Mouse (Mus musculus): ENCODE results near the gene Cyba. TPM values are rescaled to one million over a fixed set of nuclear protein-coding genes. Genes with fewer than 3 reads are reported as not detected.

The Cyba gene
- polyA plus RNA-seq, 1 experiment from 2014 or later, result 62.2 TPM

DNA sequence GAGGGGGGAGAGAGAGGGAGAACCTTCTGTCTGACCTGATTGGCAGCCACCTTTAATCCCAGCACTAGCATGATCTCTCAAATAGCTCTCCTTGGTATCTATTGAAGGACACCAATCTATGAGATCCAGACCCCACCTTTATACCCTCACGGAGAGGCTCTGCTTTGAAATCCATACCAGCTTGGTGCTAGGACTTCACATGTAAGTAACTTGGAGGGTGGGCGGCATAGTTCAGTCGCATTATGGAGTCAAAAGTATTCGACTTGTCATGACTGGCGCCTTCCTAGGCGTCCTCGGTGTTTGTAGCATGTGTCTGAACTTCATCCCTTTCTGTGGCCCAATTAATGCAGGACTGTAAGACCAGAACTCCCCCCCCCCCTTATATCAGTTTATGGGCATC is 57.4 kb downstream of the Cyba start:
- Histone ChIP-seq H3K4me3 (ENCODE audit: low read depth, low read length) (no peak overlapping the region), H3K27ac (replicated peaks; ENCODE audit: low read depth, low read length) (no peak overlapping the region), H3K27me3 (ENCODE audit: control insufficient read depth, insufficient read depth, low read length) (no peaks in the 10 kb centered on the region), H3K9ac (replicated peaks; ENCODE audit: low read length) (no peak overlapping the region), H3K9me3 (replicated peaks; ENCODE audit: control insufficient read depth, low read length) (no peaks in the 10 kb centered on the region), H3K4me2 (ENCODE audit: low read depth, low read length) (no peak overlapping the region), H3K4me1 (ENCODE audit: control insufficient read depth, insufficient read depth, low read length) (0 out of 2 replicates have a peak, but pooled peaks cover 2% of the 10 kb centered on the region), H3K36me3 (replicated peaks; ENCODE audit: control insufficient read depth, insufficient read depth, low read depth, low read length) (no peaks in the 10 kb centered on the region; the same call in 1 of the 2 replicates)
- 93% methylated on average over 7 of the region's 7 CpGs for WGBS
- DNase-seq (ENCODE audit: low spot score), result no peak
- ATAC-seq (replicated peaks; ENCODE audit: insufficient number of reproducible peaks, low FRiP score, low TSS enrichment, low read depth), result no peak

Small RNA genes lying within 50 kb of the gene (microRNA-seq; reads per million reads assigned to microRNA genes)
- gene Gm24366 (ENCODE audit: borderline number of aligned reads), result not detected

Other genes with a start within 250 kb of the Cyba start
- gene Zfpm1, start 150.8 kb downstream of the Cyba start, polyA plus RNA-seq (2014; fragmentation: Nextera tagmentation; extraction: Ambion mirVana), result 1.5 and 1.8 TPM in 2 replicates
- gene Trhr2, start 72.2 kb downstream of the Cyba start, polyA plus RNA-seq (2014; fragmentation: Nextera tagmentation; extraction: Ambion mirVana), result not detected in 2 replicates
- gene Zc3h18, start 56.3 kb downstream of the Cyba start, polyA plus RNA-seq (2014; fragmentation: Nextera tagmentation; extraction: Ambion mirVana), result 39.3 and 40.1 TPM in 2 replicates
- gene Il17c, start 10.9 kb downstream of the Cyba start, polyA plus RNA-seq (2014; fragmentation: Nextera tagmentation; extraction: Ambion mirVana), result not detected in 2 replicates
- gene Mvd, start 10.5 kb upstream of the Cyba start, polyA plus RNA-seq (2014; fragmentation: Nextera tagmentation; extraction: Ambion mirVana), result 41.0 and 42.2 TPM in 2 replicates
- 0.17 and 0.34 TPM in 2 replicates for gene Snai3, start 27.8 kb upstream of the Cyba start, polyA plus RNA-seq (2014; fragmentation: Nextera tagmentation; extraction: Ambion mirVana)
- 26.6 and 27.4 TPM in 2 replicates for gene Rnf166, start 43.1 kb upstream of the Cyba start, polyA plus RNA-seq (2014; fragmentation: Nextera tagmentation; extraction: Ambion mirVana)
- 66.8 and 75.5 TPM in 2 replicates for gene Ctu2, start 43.2 kb upstream of the Cyba start, polyA plus RNA-seq (2014; fragmentation: Nextera tagmentation; extraction: Ambion mirVana)
- gene Piezo1, start 118.4 kb upstream of the Cyba start, polyA plus RNA-seq (2014; fragmentation: Nextera tagmentation; extraction: Ambion mirVana), result 3.4 and 5.9 TPM in 2 replicates
- gene Cdt1, start 135.1 kb upstream of the Cyba start, polyA plus RNA-seq (2014; fragmentation: Nextera tagmentation; extraction: Ambion mirVana), result 31.6 and 32.1 TPM in 2 replicates
- gene Aprt, start 144.0 kb upstream of the Cyba start, polyA plus RNA-seq (2014; fragmentation: Nextera tagmentation; extraction: Ambion mirVana), result 246 and 268 TPM in 2 replicates
- 4.3 and 6.6 TPM in 2 replicates for gene Galns, start 178.5 kb upstream of the Cyba start, polyA plus RNA-seq (2014; fragmentation: Nextera tagmentation; extraction: Ambion mirVana)
- gene Trappc2l, start 178.7 kb upstream of the Cyba start, polyA plus RNA-seq (2014; fragmentation: Nextera tagmentation; extraction: Ambion mirVana), result 38.1 and 43.6 TPM in 2 replicates
- gene Pabpn1l, start 189.8 kb upstream of the Cyba start, polyA plus RNA-seq (2014; fragmentation: Nextera tagmentation; extraction: Ambion mirVana), result not detected in 2 replicates